Mouse (Mus musculus): Measurements from ENCODE around the gene Ly6g5c.

GRCm38 (mm10) chr17:35097164-35097655 is 10.9 kb upstream of the Ly6g5c start:
- TF ChIP-seq POLR2A (IDR thresholded peaks at IDR 0.05; ENCODE audit: low read depth, low read length) (no peak), CTCF (conservative IDR thresholded peaks at IDR 0.05 in 1 of 2, IDR thresholded peaks at IDR 0.05 in 1 of 2; ENCODE audit: low read depth in 2 of 2, low read length in 2 of 2) (no peak), MXI1 (IDR thresholded peaks at IDR 0.05; ENCODE audit: low read depth, low read length) (no peak), E2F4 (IDR thresholded peaks at IDR 0.05; ENCODE audit: insufficient replicate concordance, low read depth, low read length) (no peak), GABPA (IDR thresholded peaks at IDR 0.05; ENCODE audit: insufficient replicate concordance, low read depth, low read length) (no peak), EP300 (IDR thresholded peaks at IDR 0.05; ENCODE audit: low read length) (no peak), NELFE (IDR thresholded peaks at IDR 0.05; ENCODE audit: low read depth, low read length) (no peak), MAZ (IDR thresholded peaks at IDR 0.05; ENCODE audit: low read depth, low read length) (no peak), BHLHE40 (IDR thresholded peaks at IDR 0.05; ENCODE audit: low read depth, low read length) (no peak), JUN (IDR thresholded peaks at IDR 0.05; ENCODE audit: insufficient read depth, low read depth, low read length) (no peak), POLR2AphosphoS2 (IDR thresholded peaks at IDR 0.05; ENCODE audit: low read depth, low read length) (no peak), MAX (IDR thresholded peaks at IDR 0.05; ENCODE audit: low read length) (no peak), IRF4 (IDR thresholded peaks at IDR 0.05; ENCODE audit: low read depth, low read length) (no peak)
